Mouse (Mus musculus): ENCODE measurements around the gene Ndufaf7. TPM values are rescaled to one million over a fixed set of nuclear protein-coding genes. Genes with fewer than 3 reads are reported as not detected.

Gene Ndufaf7
- polyA plus RNA-seq, 1 experiment from 2014 or later, result 51.7 TPM

- Histone ChIP-seq H3K9ac (peak within 1 kb of the TSS; percentile 67), H3K9me3 (no peaks in the 10 kb centered on the region), H3K36me3 (peaks cover 8% of the 10 kb centered on the region; the same call in 1 of the 2 replicates), H3K4me2 (peak within 1 kb of the TSS; percentile 67), H3K27ac (peak within 1 kb of the TSS; percentile 90), H3K4me1 (peaks cover 5% of the 10 kb centered on the region; the same call in 1 of the 2 replicates), H3K4me3 (replicated peaks) (peak within 1 kb of the TSS; percentile 60), H3K27me3 (replicated peaks) (no peaks in the 10 kb centered on the region)
- ATAC-seq (ENCODE audit: insufficient read depth, low FRiP score, low read depth), result peak; percentile 95
- WGBS, result under 1% methylated on average over 37 of the region's 37 CpGs
These were observed 20.5 kb upstream of the Ndufaf7 start, which contains the start of gene Cebpzos for GRCm38 (mm10) chr17:78916369-78916813. TSS of gene Cebpzos (plus strand) at chr17:78916500.

GRCm38 (mm10) chr17:78916899-78917298 is 20.0 kb upstream of the Ndufaf7 start:
- H3K9ac ChIP-seq, result peak overlapping the region; percentile 67
- ATAC-seq (ENCODE audit: insufficient read depth, low FRiP score, low read depth), result no peak
- peak overlapping the region; percentile 67 for H3K4me2 ChIP-seq
- H3K36me3 ChIP-seq, result peaks cover 9% of the 10 kb centered on the region; the same call in 1 of the 2 replicates
- peaks cover 5% of the 10 kb centered on the region; the same call in 1 of the 2 replicates for H3K4me1 ChIP-seq
- peak overlapping the region; percentile 90 for H3K27ac ChIP-seq
- H3K9me3 ChIP-seq, result no peaks in the 10 kb centered on the region
- peak overlapping the region; percentile 60 for H3K4me3 ChIP-seq (replicated peaks)
- WGBS, result 2% methylated on average over 11 of the region's 11 CpGs
- H3K27me3 ChIP-seq (replicated peaks), result no peaks in the 10 kb centered on the region

GRCm38 (mm10) chr17:78917696-78918095 is 19.2 kb upstream of the Ndufaf7 start:
- Histone ChIP-seq H3K27ac (no peak overlapping the region), H3K27me3 (replicated peaks) (no peaks in the 10 kb centered on the region), H3K4me3 (replicated peaks) (no peak overlapping the region), H3K9me3 (no peaks in the 10 kb centered on the region), H3K36me3 (peaks cover 9% of the 10 kb centered on the region; the same call in 1 of the 2 replicates), H3K4me1 (peaks cover 5% of the 10 kb centered on the region; the same call in 1 of the 2 replicates), H3K9ac (no peak overlapping the region), H3K4me2 (peak overlapping the region; percentile 67; the same call in 1 of the 2 replicates)
- ATAC-seq (ENCODE audit: insufficient read depth, low FRiP score, low read depth), result no peak
- WGBS, result 44% methylated on average over 6 of the region's 6 CpGs

GRCm38 (mm10) chr17:78935857-78936256 is 1.1 kb upstream of the Ndufaf7 start:
- Histone ChIP-seq H3K9ac (no peak overlapping the region), H3K4me3 (replicated peaks) (peak overlapping the region; percentile 88), H3K27ac (no peak overlapping the region), H3K4me2 (peak overlapping the region; percentile 57), H3K9me3 (no peaks in the 10 kb centered on the region), H3K4me1 (0 out of 2 replicates have a peak, but pooled peaks cover 2% of the 10 kb centered on the region), H3K27me3 (replicated peaks) (no peaks in the 10 kb centered on the region), H3K36me3 (peaks cover 15% of the 10 kb centered on the region; the same call in 1 of the 2 replicates)
- 65% methylated on average over 2 of the region's 2 CpGs for WGBS
- no peak for ATAC-seq (ENCODE audit: insufficient read depth, low FRiP score, low read depth)

- 8% methylated on average over 26 of the region's 26 CpGs for WGBS
- ATAC-seq (ENCODE audit: insufficient read depth, low FRiP score, low read depth), result 0 out of 2 replicates have a peak, but pooled peaks have one; percentile 7
- peak overlapping the region; percentile 88 for H3K4me3 ChIP-seq (replicated peaks)
- peaks cover 4% of the 10 kb centered on the region; the same call in 1 of the 2 replicates for H3K36me3 ChIP-seq
- peak overlapping the region; percentile 68 for H3K9ac ChIP-seq
- H3K4me1 ChIP-seq, result 0 out of 2 replicates have a peak, but pooled peaks cover 2% of the 10 kb centered on the region
- H3K4me2 ChIP-seq, result peak overlapping the region; percentile 57
- no peaks in the 10 kb centered on the region for H3K27me3 ChIP-seq (replicated peaks)
- H3K27ac ChIP-seq, result no peak overlapping the region
- H3K9me3 ChIP-seq, result no peaks in the 10 kb centered on the region
These were observed 405 bp downstream of the Ndufaf7 start for GRCm38 (mm10) chr17:78937229-78937853.

GRCm38 (mm10) chr17:78938927-78939326 is 2.0 kb downstream of the Ndufaf7 start:
- H3K4me1 ChIP-seq, result 0 out of 2 replicates have a peak, but pooled peaks cover 2% of the 10 kb centered on the region
- H3K27ac ChIP-seq, result no peak overlapping the region
- H3K9me3 ChIP-seq, result no peaks in the 10 kb centered on the region
- H3K4me3 ChIP-seq (replicated peaks), result no peak overlapping the region
- H3K27me3 ChIP-seq (replicated peaks), result no peaks in the 10 kb centered on the region
- no peaks in the 10 kb centered on the region; the same call in 1 of the 2 replicates for H3K36me3 ChIP-seq
- no peak for ATAC-seq (ENCODE audit: insufficient read depth, low FRiP score, low read depth)
- WGBS, result 88% methylated on average over 4 of the region's 4 CpGs
- no peak overlapping the region for H3K9ac ChIP-seq
- H3K4me2 ChIP-seq, result no peak overlapping the region

- H3K36me3 ChIP-seq, result 0 out of 2 replicates have a peak, but pooled peaks cover 7% of the 10 kb centered on the region
- H3K4me3 ChIP-seq (replicated peaks), result no peak overlapping the region
- no peak overlapping the region for H3K9ac ChIP-seq
- no peak for ATAC-seq (ENCODE audit: insufficient read depth, low FRiP score, low read depth)
- 46% methylated on average over 11 of the region's 11 CpGs for WGBS
- H3K4me2 ChIP-seq, result no peak overlapping the region
- no peaks in the 10 kb centered on the region for H3K9me3 ChIP-seq
- no peaks in the 10 kb centered on the region for H3K4me1 ChIP-seq
- H3K27ac ChIP-seq, result no peak overlapping the region
- H3K27me3 ChIP-seq (replicated peaks), result no peaks in the 10 kb centered on the region
These were observed 5.6 kb downstream of the Ndufaf7 start for GRCm38 (mm10) chr17:78942579-78942978.

GRCm38 (mm10) chr17:78951225-78951624 is 14.3 kb downstream of the Ndufaf7 start:
- ATAC-seq (ENCODE audit: insufficient read depth, low FRiP score, low read depth), result no peak
- Histone ChIP-seq H3K36me3 (peaks cover 40% of the 10 kb centered on the region), H3K4me2 (no peak overlapping the region), H3K4me1 (no peaks in the 10 kb centered on the region), H3K4me3 (replicated peaks) (no peak overlapping the region), H3K9me3 (no peaks in the 10 kb centered on the region), H3K27me3 (replicated peaks) (no peaks in the 10 kb centered on the region), H3K9ac (no peak overlapping the region), H3K27ac (no peak overlapping the region)
- WGBS, result 91% methylated on average over 5 of the region's 5 CpGs

- WGBS, result 88% methylated on average over 5 of the region's 5 CpGs
- no peak for ATAC-seq (ENCODE audit: insufficient read depth, low FRiP score, low read depth)
- no peak overlapping the region for H3K27ac ChIP-seq
- peaks cover 37% of the 10 kb centered on the region for H3K36me3 ChIP-seq
- no peak overlapping the region for H3K9ac ChIP-seq
- no peak overlapping the region for H3K4me2 ChIP-seq
- H3K4me3 ChIP-seq (replicated peaks), result no peak overlapping the region
- no peaks in the 10 kb centered on the region for H3K27me3 ChIP-seq (replicated peaks)
- H3K9me3 ChIP-seq, result no peaks in the 10 kb centered on the region
- no peaks in the 10 kb centered on the region for H3K4me1 ChIP-seq
These were observed 15.1 kb downstream of the Ndufaf7 start for GRCm38 (mm10) chr17:78952070-78952469.

- Histone ChIP-seq H3K4me3 (replicated peaks) (no peak overlapping the region), H3K27me3 (replicated peaks) (no peaks in the 10 kb centered on the region), H3K27ac (no peak overlapping the region), H3K36me3 (peaks cover 33% of the 10 kb centered on the region), H3K9ac (no peak overlapping the region), H3K9me3 (no peaks in the 10 kb centered on the region), H3K4me2 (no peak overlapping the region), H3K4me1 (no peaks in the 10 kb centered on the region)
- ATAC-seq (ENCODE audit: insufficient read depth, low FRiP score, low read depth), result 0 out of 2 replicates have a peak, but pooled peaks have one; percentile 31
- WGBS, result 78% methylated on average over 8 of the region's 8 CpGs
These were observed 16.3 kb downstream of the Ndufaf7 start for GRCm38 (mm10) chr17:78953240-78953639.

GRCm38 (mm10) chr17:78959473-78959872 is 22.5 kb downstream of the Ndufaf7 start:
- no peak for ATAC-seq (ENCODE audit: insufficient read depth, low FRiP score, low read depth)
- H3K4me2 ChIP-seq, result no peak overlapping the region
- H3K9ac ChIP-seq, result no peak overlapping the region
- H3K4me3 ChIP-seq (replicated peaks), result no peak overlapping the region
- 70% methylated on average over 6 of the region's 6 CpGs for WGBS
- H3K36me3 ChIP-seq, result peaks cover 31% of the 10 kb centered on the region
- H3K27me3 ChIP-seq (replicated peaks), result no peaks in the 10 kb centered on the region
- H3K9me3 ChIP-seq, result no peaks in the 10 kb centered on the region
- no peak overlapping the region for H3K27ac ChIP-seq
- no peaks in the 10 kb centered on the region for H3K4me1 ChIP-seq

- Histone ChIP-seq H3K27ac (no peak overlapping the region), H3K4me3 (replicated peaks) (no peak overlapping the region), H3K9me3 (no peaks in the 10 kb centered on the region), H3K36me3 (peaks cover 26% of the 10 kb centered on the region), H3K9ac (no peak overlapping the region), H3K27me3 (replicated peaks) (no peaks in the 10 kb centered on the region), H3K4me2 (no peak overlapping the region), H3K4me1 (no peaks in the 10 kb centered on the region)
- ATAC-seq (ENCODE audit: insufficient read depth, low FRiP score, low read depth), result no peak
- 86% methylated on average over 1 of the region's 1 CpGs for WGBS
These were observed 27.5 kb downstream of the Ndufaf7 start for GRCm38 (mm10) chr17:78964387-78964786.

Measured in stomach, embryonic 15.5 days (tissue).